Mouse (Mus musculus): ENCODE measurements around the gene Dnaja1. TPM values are rescaled to one million over a fixed set of nuclear protein-coding genes. Genes with fewer than 3 reads are reported as not detected.
A peak's percentile ranks its signal among the peaks of the same experiment; 100 is the strongest.

Dnaja1 gene
- 100 to 1,000 TPM; 316 to 320 TPM for total RNA-seq (2021)

GRCm38 (mm10) chr4:40722011-40722666 is at the start of gene Dnaja1:
Dnaja1 (plus strand) TSS chr4:40722150.
- intact Hi-C loops (cut with DNase I): loop anchor here (1.0 kb wide), 1 partner anchor 19 kb away; the partner anchor contains the start of gene Aptx
- peak; percentile 97 to 98 for DNase-seq (ENCODE audit: low spot score in 2 of 2)

- no peak for DNase-seq (ENCODE audit: low spot score in 2 of 2)
- intact Hi-C loops (cut with DNase I): no loop called here
Measured at GRCm38 (mm10) chr4:40673526-40673925, 48.4 kb upstream of the Dnaja1 start.

GRCm38 (mm10) chr4:40676338-40676737 is 45.6 kb upstream of the Dnaja1 start:
- intact Hi-C loops (cut with DNase I): no loop called here
- DNase-seq (ENCODE audit: low spot score in 2 of 2): no peak

DNA sequence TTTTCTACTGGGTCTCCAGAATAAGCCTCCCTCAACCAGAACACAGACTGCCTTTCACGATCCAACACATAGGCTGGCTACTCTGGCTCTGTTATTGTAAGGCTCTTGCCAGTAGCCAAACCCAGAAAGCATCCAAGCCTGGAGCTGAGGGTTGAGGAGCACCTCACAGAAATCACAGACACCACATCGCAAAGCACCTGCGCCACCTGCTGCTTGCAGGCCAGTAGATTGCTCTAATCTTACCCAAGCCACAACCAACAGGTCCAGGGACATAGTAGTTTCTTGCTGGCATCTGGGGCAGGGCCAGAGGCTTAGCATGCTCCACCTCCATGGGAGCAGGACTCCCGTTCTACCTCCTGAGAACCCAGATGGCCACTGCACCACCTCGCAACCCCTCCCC is 44.8 kb upstream of the Dnaja1 start:
- intact Hi-C loops (cut with DNase I): no loop called here
- DNase-seq (ENCODE audit: low spot score in 2 of 2): peak; percentile 47 to 60

GRCm38 (mm10) chr4:40680250-40680860 is 41.6 kb upstream of the Dnaja1 start:
- intact Hi-C loops (cut with DNase I): loop anchor here (5.0 to 10.0 kb wide), 4 partner anchors 206 to 546 kb away; partner anchors contain the start of gene Tmem215
- peak in 1 of 2 experiments; percentile 30 for DNase-seq (ENCODE audit: low spot score in 2 of 2)

- intact Hi-C loops (cut with DNase I): loop anchor here (1.0 to 10.0 kb wide), 5 partner anchors 207 to 547 kb away; partner anchors contain the start of gene Tmem215
- DNase-seq (ENCODE audit: low spot score in 2 of 2): peak; percentile 78 to 85
Measured at GRCm38 (mm10) chr4:40681908-40682307, 40.0 kb upstream of the Dnaja1 start.

DNA sequence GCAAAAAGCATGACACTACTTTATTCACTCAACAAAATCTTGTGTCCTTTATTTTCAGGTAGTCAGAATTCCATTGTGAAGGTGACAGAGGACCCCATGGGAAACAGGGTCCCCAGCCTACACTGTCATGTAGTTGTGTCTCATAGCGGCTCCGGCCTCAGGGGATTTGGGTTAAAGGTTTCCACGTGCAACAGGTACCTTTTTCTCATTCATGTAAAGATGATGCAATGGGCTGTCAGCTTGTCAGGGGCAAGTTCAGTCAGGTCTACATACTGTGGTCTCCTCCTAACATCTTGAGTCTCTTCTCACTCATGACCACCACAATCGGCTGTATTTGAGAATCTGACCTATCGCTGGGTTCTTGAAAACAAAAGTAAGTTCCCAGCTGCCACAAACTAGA is 39.6 kb upstream of the Dnaja1 start:
- intact Hi-C loops (cut with DNase I): loop anchor here (1.0 to 10.0 kb wide), 5 partner anchors 208 to 548 kb away; partner anchors contain the start of gene Tmem215
- DNase-seq (ENCODE audit: low spot score in 2 of 2): no peak

DNA sequence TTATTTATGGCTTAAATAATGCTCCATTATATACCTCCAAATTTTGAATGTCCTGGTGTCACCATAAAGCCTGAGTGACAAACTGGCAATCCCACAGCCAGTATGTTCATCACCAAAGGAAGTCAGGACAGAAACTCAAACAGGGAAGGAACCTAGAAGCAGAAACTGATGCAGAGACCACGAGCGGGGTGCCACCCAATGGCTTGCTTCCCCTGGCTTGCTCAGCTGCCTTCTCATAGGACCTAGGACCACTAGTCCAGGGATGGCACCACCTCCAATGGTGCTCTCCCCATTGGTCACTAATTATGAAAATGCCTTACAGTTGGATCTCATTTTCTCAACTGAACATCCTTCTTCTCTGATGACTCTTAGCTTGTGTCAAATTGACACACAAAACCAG is 38.6 kb upstream of the Dnaja1 start:
- intact Hi-C loops (cut with DNase I): loop anchor here (5.0 to 10.0 kb wide), 4 partner anchors 209 to 549 kb away; partner anchors contain the start of gene Tmem215
- DNase-seq (ENCODE audit: low spot score in 2 of 2): no peak

GRCm38 (mm10) chr4:40691100-40691499 is 30.9 kb upstream of the Dnaja1 start:
- intact Hi-C loops (cut with DNase I): no loop called here
- no peak for DNase-seq (ENCODE audit: low spot score in 2 of 2)

DNA sequence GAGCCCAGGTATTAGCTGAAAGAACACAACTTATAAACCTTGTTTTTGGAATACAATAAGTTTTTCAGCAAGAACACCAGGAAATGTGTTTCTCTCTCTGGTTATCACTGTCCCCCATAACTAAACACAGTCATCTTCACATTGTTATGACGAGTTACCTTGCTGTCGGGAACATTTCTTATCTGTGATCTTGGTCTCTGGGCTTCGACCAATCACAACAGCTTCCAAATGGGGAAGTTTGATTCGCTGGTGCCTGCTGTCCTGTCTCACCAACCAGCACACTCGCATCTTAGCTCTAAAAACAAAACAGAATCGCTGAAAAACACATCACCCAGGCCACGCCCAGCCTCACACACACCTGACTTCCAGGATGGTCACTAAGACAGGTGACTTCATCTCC is 24.9 kb upstream of the Dnaja1 start:
- intact Hi-C loops (cut with DNase I): no loop called here

GRCm38 (mm10) chr4:40700216-40700615 is 21.7 kb upstream of the Dnaja1 start:
- DNase-seq (ENCODE audit: low spot score in 2 of 2): no peak
- intact Hi-C loops (cut with DNase I): no loop called here

More for the DNA sequence above, 24.9 kb upstream of the Dnaja1 start:
- DNase-seq (ENCODE audit: low spot score in 2 of 2): no peak

- DNase-seq (ENCODE audit: low spot score in 2 of 2): no peak
- intact Hi-C loops (cut with DNase I): no loop called here
Measured at GRCm38 (mm10) chr4:40701796-40702195, 20.2 kb upstream of the Dnaja1 start.

DNA sequence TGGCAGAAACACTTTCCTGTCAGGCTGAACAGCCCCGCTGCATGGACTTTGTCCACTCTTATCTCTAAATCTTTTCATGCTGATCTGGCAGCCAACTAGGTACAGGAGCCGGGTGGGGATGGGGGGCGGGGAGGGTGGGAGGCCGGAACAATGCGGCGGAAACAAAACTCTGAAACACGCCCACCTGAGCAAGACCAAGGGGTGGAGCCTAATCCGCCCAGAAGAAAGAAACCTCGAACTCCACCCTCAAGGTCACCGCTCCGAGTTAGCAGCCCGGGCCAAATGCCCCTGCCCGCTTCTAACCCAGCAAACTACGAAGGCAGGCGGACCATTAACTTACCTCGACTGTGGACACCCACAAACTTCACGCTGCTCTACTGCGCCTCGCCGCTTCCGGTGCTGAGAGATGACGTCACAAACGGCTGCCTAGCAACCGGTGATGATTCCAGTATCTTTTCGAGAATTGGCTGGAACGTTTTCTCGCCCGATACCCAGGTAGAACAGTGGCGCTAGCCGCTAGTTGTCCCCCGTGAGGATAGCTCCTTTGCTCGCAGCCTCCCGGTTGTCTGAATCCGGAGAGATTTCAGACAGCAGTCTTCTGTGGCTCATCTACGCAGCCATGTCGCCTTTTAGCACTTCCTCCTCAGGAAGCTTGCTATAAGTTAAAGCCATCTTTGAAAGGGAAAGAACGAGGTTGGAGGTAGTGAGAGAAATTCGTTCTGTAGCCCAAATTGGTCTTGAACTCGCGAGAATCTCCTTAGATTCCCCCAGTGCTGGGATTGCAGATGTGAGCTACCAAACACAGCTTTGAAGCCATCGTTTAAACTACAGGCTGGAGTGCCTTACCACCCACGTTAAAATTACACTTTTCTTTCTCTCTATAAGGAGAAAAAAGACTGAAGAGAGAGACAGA is 18.9 kb upstream of the Dnaja1 start, which contains the start of gene Aptx:
Gene Aptx, minus strand, starts transcription at position 398 of the 913 bp plus-strand sequence.
- peak; percentile 98 for DNase-seq (ENCODE audit: low spot score in 2 of 2)
- intact Hi-C loops (cut with DNase I): loop anchor here (1.0 kb wide), 1 partner anchor 19 kb away; the partner anchor contains the start of gene Dnaja1

DNA sequence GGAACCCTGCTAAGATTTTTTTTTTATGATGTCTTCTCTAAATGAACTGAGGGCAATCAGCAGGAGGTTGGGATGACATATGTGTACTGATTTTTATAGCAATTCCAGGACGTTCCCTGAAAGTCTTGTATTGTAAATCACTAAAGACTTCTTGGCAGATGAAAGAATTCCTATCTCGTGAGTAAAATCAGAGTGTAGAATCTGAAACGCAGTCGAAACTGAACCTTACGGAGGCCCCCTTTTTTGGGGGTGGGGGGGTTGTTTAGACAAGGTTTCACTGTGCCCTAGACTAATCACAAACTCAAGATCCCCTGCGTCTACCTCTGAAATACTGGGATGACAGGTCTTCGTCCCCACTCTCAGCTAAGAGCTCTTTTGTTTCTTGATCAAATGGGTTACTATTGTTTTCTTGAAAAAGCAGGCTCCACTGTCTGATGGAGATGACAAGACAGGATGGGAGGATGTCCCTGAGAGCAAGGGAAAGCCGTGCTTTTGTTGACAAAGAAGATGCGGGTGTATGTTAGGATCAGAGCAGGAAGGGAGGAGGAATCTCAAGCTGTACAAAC is 18.2 kb upstream of the Dnaja1 start:
- intact Hi-C loops (cut with DNase I): loop anchor here (1.0 kb wide), 1 partner anchor 19 kb away; the partner anchor contains the start of gene Dnaja1
- peak in 1 of 2 experiments; percentile 20 for DNase-seq (ENCODE audit: low spot score in 2 of 2)

GRCm38 (mm10) chr4:40717141-40717540 is 4.8 kb upstream of the Dnaja1 start:
- DNase-seq (ENCODE audit: low spot score in 2 of 2): no peak
- intact Hi-C loops (cut with DNase I): no loop called here

DNA sequence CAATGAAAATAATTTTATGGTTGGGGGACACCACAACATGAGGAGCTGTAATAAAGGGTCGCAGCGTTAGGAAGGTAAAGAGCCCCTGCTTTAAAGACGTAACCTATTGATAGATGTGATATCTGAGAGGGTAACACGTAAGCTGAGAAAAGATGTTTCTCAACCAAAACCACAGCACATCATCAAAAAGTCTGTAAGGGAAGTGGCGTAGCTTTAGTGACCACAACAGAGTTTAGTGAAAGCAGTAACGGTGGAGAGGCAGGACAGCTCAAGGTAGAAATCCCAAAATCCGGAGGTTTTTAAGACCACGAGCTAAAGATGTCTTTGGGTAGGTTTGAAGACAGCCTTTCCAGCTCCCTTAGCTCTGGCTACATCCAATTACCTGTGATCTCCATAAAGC is 1.0 kb upstream of the Dnaja1 start:
- no peak for DNase-seq (ENCODE audit: low spot score in 2 of 2)
- intact Hi-C loops (cut with DNase I): no loop called here

- intact Hi-C loops (cut with DNase I): loop anchor here (1.0 kb wide), 1 partner anchor 20 kb away; the partner anchor contains the start of gene Aptx
- DNase-seq (ENCODE audit: low spot score in 2 of 2): peak; percentile 78 to 84
Measured at GRCm38 (mm10) chr4:40722687-40723460, 924 bp downstream of the Dnaja1 start.

GRCm38 (mm10) chr4:40725141-40725540 is 3.2 kb downstream of the Dnaja1 start:
- no peak for DNase-seq (ENCODE audit: low spot score in 2 of 2)
- intact Hi-C loops (cut with DNase I): no loop called here

DNA sequence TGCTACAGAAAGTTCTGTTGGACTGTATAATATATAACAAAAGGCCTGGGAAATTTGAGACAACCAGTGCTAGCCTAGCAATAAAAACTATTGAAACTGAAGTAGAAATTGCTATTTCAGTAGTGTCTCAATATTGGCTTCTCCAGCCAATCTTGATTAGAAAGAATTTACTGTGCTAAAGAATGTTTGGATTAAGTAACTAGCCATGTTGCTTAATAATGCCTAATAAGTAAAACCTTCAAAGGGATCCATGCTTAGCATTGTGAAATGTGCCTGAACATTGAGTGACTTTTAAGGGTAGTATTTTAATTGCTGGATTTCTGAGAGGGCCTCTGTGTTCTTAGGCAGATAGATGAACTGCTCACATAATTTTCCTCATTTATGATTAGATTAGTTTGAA is 3.6 kb downstream of the Dnaja1 start:
- intact Hi-C loops (cut with DNase I): no loop called here
- no peak for DNase-seq (ENCODE audit: low spot score in 2 of 2)
